Mouse (Mus musculus) heart, adult 9 months (tissue): ENCODE results near the gene Sort1.
A peak's percentile ranks its signal among the peaks of the same experiment; 100 is the strongest.

Experiments used
- DNase-seq, 2 experiments: peaks; one replicate each; pipeline ENCODE4 v3.0.0; 2022; ENCODE audit warnings: low spot score in 2 of 2

Sort1 gene

GRCm38 (mm10) chr3:108383485-108384354 lies 99.8 kb downstream of the Sort1 start, which contains the start of gene Psrc1:
Gene Psrc1 (plus strand): TSS chr3:108383839.
- DNase-seq = peak; percentile 89 to 91

GRCm38 (mm10) chr3:108384425-108384824 lies 100.5 kb downstream of the Sort1 start:
- no peak for DNase-seq

- DNase-seq = no peak
Measured at GRCm38 (mm10) chr3:108386186-108386585, 102.3 kb downstream of the Sort1 start.

GRCm38 (mm10) chr3:108389111-108389545 lies 105.2 kb downstream of the Sort1 start:
- peak; percentile 88 to 94 for DNase-seq

GRCm38 (mm10) chr3:108392299-108392698 lies 108.4 kb downstream of the Sort1 start:
- no peak for DNase-seq

- no peak for DNase-seq
Measured at GRCm38 (mm10) chr3:108392793-108393192, 108.9 kb downstream of the Sort1 start.

GRCm38 (mm10) chr3:108398281-108398680 lies 114.4 kb downstream of the Sort1 start:
- no peak for DNase-seq

- DNase-seq = no peak
Measured at GRCm38 (mm10) chr3:108400442-108400841, 116.6 kb downstream of the Sort1 start.

- DNase-seq = peak; percentile 83 to 84
Measured at GRCm38 (mm10) chr3:108401692-108402527, 118.0 kb downstream of the Sort1 start.

GRCm38 (mm10) chr3:108402528-108402920 lies 118.6 kb downstream of the Sort1 start:
- no peak for DNase-seq

- DNase-seq = no peak
Measured at GRCm38 (mm10) chr3:108405536-108406305, 121.8 kb downstream of the Sort1 start.

GRCm38 (mm10) chr3:108406306-108406885 lies 122.5 kb downstream of the Sort1 start:
- no peak for DNase-seq

- DNase-seq = no peak
Measured at GRCm38 (mm10) chr3:108408517-108409008, 124.7 kb downstream of the Sort1 start.

GRCm38 (mm10) chr3:108409656-108410358 lies 125.9 kb downstream of the Sort1 start:
- DNase-seq = no peak

GRCm38 (mm10) chr3:108410359-108410714 lies 126.5 kb downstream of the Sort1 start:
- no peak for DNase-seq
